Mouse (Mus musculus) adrenal gland, adult 2 months (tissue): Measurements from ENCODE around the gene Adi1. TPM values are rescaled to one million over a fixed set of nuclear protein-coding genes. Genes with fewer than 3 reads are reported as not detected.

ENCODE experiments used
- DNase-seq: peaks from one replicate; pipeline ENCODE4 v3.0.0; 2021
- long read RNA-seq: library from polyadenylated mRNA; stranded (forward); transcript quantifications from one replicate; pipeline ENCODE4 v2.0.0, GENCODE M21; 2021
- polyA plus RNA-seq: library from polyadenylated mRNA; depleted of rRNA; stranded (reverse); fragments of >200 nt; gene quantifications from 2 replicates; pipeline ENCODE4 v1.2.3, GENCODE M21; 2012; rRNA removed
- total RNA-seq, 2 experiments: library from RNA; stranded (reverse); gene quantifications; 2 replicates each; pipeline ENCODE4 v1.2.3; 2021

Gene Adi1
- 10 to 100 TPM; 80.5 to 83.4 TPM for total RNA-seq
- 10.6 and 12.3 TPM in 2 replicates for polyA plus RNA-seq
- long read RNA-seq, transcript Adi1-201 (4 exons, 1,652 nt) = major isoform, 14 of 30 reads
- long read RNA-seq, partial matches to known transcripts = 15 of 30 reads
- long read RNA-seq, other reads (novel, unspliced or antisense) = 1 of 30 reads

DNA sequence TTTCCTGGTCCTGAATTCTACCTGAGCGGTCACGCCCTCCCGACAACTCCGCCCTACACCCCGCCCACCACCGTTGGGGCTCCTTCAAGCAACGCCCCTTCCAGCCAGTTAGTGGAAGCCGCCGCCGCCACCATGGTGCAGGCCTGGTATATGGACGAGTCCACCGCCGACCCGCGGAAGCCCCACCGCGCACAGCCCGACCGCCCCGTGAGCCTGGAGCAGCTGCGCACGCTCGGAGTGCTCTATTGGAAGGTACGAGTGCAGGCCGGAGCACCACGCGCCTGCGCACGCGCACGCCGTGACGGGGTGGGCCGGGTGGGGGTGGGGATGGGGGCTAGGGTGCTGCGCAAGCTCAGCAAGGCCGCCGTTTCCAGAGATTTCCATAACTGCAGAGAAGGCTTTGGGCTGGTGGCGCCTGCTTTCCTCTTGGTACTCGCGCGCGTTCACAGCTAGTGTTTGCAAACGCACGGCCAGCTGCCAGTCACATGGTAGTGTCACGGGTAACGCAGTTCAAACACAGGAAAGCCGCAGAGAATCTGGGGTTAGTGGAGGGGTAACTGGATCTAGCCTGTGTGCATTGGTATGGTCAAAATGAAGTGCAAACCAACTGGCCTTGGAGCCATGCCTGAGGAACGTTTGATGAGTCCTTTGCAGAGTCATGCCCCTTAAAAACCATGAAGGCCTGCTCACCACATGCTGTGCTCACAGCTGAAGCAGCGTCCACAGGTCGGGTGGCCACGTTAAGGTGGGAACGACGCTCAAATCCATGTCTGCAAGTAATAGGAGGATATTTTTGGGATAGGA lies at the start of gene Adi1:
Adi1 (plus strand) TSS at position 111 of the 804 bp plus-strand sequence.
- DNase-seq = peak; percentile 89

DNA sequence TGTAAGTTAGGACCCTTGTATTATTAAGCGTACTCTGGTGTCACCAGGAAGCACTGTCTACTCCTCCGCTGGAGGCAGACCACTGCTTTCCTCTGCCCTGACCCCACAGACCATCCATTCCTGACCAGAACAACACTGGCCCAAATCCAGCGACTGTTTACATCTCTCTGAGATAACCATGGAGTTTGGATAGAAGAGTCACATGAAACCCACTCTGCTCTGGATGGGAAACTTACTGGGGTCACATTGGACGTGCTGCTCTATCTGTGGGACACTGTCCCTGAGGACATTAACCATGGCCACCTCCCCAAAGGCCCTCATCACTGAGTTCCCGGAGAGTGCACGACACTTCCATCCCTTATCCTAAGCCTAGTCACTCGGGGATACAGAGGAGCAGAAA lies 49.6 kb upstream of the Adi1 start:
- DNase-seq = no peak

DNA sequence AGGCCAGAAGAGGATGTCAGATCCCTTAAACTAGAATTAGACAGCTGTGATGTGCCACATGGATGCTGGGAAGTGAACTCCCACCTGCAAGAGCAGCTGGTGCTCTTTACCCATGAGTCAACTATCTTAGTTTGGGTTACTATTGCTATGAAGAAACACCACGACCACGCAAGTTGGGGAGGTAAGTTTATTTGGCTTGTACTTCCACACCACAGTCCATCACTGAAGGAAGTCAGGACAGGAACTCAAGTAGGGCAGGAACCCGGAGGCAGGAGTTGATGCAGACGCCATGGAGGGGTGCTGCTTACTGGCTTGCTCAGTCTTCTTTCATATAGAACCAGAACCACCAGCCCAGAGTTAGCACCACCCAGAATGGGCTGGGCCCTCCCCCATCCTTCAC lies 47.9 kb upstream of the Adi1 start:
- DNase-seq = no peak

DNA sequence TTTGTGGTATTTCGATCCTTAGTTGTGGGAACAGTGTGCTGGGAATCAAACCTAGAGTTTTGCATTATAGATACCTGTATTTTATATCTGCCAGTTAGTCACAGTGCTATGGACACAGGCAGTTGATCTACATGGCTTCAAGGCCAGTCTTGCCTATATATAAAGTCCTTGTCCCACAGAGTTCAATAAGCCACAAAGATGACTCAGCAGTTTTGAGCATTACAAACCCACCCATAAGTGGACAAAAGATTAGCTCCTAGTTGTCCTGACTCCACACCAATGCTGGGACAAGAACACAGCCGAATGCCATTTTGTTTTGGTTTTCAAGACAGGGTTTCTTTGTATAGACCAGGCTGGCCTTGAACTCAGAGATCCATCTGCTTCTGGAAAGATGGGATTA lies 46.6 kb upstream of the Adi1 start:
- DNase-seq = no peak

DNA sequence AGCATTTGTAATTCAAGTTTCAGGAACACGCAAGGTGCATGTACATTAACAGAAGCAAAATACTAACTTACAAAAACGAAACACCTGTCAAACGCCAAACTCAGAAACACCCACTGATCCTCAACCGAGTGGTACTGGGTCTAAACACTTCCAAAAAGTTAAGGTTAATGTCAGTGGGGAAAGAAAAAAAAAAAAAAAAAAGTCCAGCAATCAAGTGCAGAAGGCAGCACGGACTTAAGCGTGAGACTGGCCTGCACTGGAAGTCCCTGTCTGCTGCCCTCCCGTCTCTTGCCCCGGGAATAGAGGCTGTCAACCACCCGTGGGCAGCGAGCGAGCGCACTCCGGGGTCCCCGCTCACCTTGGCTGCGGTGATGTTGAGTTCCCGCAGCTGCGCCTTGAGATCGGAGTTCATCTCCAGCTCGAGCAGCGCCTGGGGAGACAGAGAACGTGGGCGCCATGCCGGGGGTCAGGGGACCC lies 39.9 kb upstream of the Adi1 start:
- DNase-seq = no peak

DNA sequence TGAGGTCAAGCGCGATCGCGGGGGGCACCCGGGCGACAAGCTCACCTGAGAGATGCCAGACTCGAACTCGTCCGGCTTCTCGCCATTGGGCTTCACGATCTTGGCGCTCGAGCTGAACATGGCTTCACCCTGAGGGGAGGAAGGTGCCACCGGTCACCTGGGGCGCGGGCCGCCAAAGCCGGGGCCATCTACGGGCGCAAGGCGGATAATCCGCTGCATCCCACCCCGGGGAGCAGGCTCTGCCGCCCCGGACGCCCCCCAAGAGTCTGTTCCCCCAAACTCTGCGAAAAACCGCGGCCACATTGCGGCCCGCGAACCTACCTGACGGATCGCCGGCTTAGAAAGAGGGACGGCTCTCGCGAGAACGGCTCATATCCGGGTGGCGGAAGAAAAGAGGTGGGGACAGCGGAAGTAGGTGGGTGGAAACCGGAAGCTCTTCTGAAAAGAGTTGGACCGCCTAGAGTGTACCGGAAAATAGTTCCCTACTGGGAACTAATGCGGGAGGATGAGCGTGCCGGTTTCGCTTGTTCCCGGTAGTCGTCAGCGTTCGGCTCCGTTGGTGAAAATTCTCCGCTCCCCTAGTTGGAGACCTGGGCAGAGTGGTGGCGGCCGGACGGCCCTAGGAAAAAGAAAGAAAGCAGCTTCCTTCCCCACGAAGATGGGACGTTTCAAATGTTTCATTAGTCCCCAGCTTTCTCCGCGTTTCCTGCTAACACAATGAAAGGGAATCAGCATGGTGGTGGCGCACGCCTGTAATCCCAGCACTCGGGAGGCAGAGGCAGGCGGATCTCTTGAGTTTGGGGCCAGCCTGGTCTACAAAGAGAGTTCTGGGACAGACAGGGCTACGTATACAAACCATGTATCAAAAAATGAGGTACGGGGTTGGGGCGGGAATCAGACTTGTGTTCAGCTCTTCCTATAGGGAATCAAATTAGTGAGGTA lies 39.2 kb upstream of the Adi1 start, which contains the start of gene Rps7:
Rps7 (minus strand) TSS at position 419 of the 942 bp plus-strand sequence.
- peak; percentile 93 for DNase-seq

DNA sequence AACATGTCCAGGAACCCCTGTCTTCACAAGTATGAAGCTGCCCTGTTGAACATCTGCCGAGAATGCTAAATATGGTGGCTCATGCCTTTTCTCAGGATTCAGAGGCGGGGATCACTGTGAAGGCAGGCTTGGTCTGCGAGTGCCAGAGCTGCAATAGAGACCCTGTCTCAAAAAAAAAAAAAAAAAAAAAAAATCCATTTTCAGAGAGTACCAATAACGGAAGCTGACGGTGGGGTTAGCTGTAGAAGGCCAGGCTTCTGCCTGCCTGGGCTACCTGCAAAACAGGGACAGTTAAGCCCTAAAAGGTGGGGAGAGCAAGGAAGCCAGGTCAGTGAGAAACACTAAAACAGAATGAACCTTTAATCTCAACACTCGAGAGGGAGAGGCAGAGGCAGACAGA lies 38.5 kb upstream of the Adi1 start:
- DNase-seq = no peak

DNA sequence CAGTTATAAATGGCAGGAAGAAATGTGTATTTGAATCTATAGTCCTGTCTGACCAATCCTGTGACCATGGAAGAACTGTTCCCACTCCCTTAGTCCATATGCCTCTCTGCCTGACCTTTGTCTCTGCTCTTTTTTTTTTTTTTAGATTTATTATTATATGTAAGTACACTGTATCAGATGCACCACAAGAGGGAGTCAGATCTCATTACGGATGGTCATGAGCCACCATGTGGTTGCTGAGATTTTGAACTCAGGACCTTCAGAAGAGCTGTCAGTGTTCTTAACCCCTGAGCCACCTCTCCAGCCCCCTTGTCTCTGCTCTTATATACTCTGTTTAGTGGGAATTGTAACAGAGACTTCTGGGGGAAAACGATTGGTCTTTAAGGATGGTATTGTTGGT lies 36.3 kb upstream of the Adi1 start:
- DNase-seq = no peak

DNA sequence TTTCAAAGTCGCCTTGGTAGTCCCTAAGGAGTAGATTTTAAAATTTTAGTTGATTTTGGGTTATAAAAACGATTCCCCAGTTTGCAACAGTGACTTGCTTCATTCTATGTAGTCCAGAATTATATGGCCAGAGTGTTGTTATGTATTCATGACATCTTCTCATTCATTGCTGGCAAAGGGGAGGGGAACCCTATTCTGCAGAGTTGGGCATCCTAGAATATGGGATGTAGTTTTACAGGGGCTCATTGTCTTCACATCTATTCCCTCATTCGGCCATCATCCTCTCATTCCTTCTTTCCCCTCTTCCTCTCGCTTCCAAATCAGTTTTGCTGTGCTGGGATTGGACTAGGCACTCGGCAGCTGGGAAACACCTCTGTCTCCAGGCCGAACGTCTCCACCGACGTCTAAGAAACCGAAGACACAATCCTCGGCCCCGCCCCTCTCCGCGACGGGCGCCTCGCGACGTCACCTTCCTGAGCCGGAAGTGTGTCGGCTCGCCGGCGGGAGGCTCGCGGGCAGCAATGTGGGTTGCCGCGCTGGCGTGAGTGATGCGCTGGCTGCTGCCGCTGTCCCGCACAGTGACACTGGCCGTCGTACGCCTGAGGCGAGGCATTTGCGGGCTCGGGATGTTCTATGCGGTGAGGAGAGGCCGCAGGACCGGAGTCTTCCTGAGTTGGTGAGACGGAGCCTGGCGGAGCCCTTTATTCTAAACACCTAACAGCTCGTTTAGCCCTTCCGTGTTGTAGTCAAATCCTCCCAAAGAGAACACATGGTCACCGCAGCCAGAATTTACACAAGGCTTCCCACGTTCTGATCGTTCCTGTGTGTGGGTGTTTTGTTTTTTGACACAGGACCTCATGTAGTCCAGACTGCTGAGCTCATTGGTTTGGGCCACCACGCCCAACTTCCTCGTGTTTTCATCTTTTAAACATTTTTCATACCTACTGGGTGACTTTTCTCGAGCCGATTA lies 25.6 kb upstream of the Adi1 start, which contains the start of gene Rnaseh1:
Rnaseh1 (plus strand) TSS at position 462 of the 970 bp plus-strand sequence.
- peak; percentile 93 for DNase-seq

DNA sequence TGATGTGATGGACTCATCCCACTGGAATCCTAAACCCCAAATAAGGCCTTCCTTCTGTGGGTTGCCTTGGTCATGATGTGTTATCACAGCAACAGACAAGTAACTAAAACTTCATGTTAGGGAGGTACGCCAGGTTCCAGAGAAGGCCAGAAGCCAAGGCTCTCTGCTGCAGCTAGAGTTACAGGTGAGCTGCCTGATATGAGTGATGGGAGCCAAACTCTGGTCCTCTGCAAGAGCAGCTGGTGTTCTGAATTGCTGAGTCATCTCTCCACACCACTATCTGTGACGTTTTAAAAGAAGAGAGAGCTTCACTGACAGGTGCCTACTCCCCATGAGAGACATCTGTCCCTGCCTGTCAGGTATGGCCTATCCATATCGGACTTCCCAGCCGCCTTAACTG lies 12.4 kb upstream of the Adi1 start:
- no peak for DNase-seq

DNA sequence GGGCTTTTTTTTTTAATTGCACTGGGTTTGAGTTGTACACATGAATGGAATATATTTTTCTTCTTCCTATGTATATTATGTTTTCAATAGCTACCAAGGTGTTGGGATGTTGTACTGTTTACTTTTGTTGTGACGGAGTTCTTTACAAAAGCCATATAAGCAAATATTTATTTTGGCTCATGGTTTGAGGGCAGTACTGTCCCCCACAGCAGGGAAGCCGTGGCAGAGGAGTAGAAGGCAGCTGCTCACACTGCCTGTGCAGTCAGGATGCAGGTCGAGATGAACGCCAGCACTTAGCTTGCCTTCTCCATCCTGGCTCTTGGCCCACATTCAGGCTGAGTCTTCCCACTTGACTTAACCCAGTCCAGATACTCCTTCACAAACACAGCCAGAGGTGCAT lies 8.3 kb upstream of the Adi1 start:
- no peak for DNase-seq

DNA sequence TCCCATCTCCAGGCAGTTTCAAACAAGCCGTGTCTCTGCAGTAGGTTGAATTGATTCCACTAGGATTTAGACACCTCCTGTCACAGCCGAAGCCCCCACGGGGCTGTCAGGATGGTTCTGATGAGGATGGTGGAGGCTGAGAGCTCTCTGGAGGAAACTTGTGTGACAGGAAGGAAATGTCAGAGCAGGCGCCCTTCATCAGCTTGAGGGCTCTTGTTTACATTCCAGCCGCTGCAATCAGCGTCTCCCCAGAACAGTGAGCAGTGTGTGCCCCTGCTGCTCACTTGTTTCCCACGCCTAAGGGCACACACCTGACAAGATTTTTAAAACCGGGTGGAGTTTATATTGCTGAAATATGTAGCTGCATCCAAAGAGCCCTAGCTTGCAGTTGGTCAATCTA lies 7.7 kb upstream of the Adi1 start:
- DNase-seq = no peak

DNA sequence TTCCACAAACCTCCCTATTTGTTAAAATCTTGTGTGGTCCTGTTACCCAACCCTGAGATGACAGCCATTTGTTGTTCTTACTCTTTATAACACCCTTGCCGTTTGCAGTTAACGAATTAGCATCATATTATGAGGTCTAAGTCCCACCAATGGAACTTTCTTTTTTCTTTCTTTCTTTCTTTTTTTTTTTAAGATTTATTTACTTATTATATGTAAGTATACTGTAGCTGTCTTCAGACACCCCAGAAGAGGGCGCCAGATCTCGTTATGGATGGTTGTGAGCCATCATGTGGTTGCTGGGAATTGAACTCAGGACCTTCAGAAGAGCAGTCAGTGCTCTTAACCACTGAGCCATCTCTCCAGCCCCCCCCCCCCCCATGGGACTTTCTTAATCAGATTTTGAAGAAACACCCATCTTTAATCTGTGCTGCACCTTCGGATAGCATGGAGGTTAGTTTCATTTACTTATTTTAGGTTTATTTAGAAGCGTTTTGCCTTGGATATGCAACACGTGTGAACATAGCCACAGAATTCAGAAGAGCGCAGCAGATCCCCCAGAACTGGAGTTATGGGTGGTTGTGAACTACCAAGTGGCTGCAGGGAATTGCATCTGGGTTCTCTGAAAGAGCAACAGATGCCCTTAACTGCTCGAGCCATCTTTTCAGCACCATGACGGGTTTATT lies 852 bp upstream of the Adi1 start:
- DNase-seq = no peak

DNA sequence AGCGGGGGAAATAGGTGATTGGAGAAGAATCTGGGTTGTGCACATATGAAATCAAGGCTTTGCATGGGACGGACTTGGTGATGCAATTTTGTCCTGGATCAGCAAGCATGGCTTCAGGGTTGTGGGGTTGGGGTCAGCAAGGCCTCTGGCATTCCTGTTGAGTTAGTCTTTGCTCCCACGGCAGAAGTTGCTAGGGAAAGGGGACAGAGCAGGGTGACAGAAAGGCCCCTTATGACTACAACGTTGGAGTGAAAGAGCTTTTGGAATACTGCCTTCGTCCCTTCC lies 836 bp downstream of the Adi1 start:
- DNase-seq = no peak

DNA sequence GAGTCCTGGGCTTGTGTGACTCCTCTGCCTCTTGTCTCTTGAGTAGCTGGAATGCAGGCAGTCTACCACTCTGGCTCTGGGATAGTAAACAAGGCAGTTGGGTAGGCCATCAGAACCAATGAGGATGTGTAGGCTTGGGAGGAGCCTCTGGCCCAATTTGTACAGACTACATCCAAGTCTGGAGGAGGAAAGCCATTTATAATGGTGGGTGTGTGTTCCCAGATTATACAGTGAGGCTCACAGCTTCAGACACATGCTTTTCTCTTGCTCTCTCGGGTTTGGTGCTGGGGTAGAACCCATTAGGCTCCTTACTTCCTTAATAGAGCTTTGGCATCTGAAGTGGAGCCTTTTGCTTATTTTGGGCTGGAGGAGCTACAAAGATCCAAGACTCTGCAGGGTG lies 9.6 kb downstream of the Adi1 start:
- no peak for DNase-seq

DNA sequence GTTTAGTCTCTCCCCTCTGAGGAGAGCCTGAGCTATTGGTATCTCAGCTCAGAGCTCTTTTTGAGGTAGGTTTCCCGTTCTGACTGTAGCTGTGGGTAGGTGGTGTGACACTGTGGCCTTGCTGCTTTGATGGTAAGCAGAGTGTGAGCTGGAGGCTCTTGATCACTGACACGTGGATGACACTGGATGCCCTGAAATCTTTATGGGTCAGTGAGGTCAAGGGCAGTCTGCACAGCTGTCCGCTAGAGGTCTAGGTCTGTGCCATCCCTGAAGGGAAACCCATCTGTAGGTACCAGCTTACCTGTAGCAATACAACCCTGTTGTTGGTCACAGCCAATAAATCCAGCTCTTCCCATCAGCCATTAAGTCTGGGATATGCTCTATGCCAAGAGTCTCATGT lies 10.7 kb downstream of the Adi1 start:
- no peak for DNase-seq

DNA sequence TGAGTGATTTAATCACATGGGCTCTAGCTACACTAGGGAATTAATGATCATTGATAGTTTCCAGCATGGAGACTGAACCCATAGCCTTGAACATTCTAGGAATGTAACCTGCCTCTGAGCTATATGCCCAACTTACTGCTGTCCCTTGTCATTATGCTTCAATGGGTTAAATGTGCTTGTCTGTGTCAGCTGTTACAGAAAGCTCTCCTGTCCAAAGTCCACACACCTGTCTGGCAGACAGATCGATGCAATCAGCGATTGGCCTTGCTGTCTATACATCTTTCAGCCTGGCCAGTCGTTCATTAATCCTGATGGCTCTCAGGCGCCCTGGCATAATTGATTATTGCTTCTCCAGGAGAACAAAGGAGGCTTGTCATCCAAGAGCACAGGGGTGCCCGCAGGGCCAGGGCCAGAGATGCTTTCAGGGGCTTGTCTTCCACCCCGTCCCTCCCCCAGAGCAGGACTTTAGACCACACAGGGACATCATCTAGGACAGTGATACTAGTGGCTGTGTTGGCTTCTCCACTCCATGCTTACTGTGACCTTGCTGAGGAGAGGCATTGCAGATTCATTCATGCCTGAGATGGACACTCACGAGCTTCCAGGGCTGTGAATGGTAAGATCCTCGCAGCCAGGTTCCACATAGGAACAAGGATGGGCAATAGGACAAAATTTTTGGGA lies 11.3 kb downstream of the Adi1 start:
- DNase-seq = no peak

DNA sequence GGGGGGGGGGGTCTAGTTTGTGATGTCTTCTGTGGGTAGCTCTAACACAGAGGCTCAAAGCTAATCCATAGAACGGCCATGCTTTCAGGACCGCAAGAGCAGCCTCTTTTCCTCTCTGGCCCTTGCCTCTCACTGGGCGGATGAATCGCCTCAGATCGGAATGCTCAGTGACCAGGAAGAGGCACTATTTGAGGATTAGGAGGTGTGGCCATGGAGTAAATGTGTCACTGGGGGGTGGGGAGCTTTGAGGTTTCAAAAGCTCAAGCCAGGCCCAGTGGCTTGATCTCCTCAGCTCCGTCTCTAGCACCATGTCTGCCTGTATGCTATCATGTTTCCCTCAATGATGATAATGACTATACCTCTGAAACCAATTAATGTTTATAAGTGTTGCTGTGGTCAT lies 14.0 kb downstream of the Adi1 start:
- no peak for DNase-seq

DNA sequence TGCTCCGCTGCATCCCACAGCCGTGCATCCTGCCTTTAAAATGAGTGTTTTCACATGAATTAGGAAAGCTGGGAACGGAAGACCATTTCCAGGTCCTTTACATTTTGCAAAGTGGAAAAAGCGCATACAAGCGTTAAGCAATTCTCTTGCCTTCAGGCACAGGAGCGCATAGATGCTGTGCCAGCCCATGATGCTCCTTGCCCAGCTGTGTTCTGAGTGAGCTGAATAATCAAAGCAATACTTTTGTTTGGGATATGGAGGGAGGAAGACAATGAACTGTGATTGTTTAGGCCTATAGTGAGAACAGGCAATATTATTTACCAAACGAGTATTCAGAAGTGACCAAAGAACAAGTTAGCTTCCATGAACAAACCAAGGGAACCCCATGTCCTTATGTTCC lies 15.7 kb downstream of the Adi1 start:
- DNase-seq = no peak

DNA sequence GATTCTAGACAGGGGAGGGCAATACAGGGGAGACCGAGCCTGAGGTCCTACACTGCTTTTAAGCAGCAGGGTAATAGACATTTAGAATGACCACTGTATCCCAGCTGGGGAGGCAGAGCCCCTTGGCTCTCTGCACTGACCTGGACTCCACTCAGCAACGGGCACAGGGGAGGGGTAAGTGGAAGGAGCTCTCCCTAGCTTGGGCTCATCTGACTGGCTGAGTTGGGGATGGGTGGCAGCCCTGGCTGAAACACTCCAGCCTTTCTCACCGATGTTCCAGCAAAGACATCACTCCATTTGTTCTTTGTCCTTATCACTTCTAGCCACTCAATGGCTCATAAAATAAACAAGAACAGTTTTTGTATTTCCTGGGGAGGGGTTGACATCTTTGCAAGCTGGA lies 18.7 kb downstream of the Adi1 start:
- DNase-seq = no peak
